Mouse (Mus musculus) hindbrain, embryonic 10.5 days (tissue): ENCODE results near the gene Tpmt. TPM values are rescaled to one million over a fixed set of nuclear protein-coding genes. Genes with fewer than 3 reads are reported as not detected.

Source experiments
- DNase-seq: peaks from one replicate; pipeline ENCODE4 v3.0.0-alpha.2; 2017; ENCODE audit warnings: low spot score
- H3K27ac ChIP-seq: fragments of 300-500 bp; sonication (generic); 2 replicates; pipeline ENCODE4 v1.5.1; 2016; ENCODE audit warnings: mild to moderate bottlenecking, moderate library complexity
- H3K27me3 ChIP-seq: fragments of 300-500 bp; sonication (generic); 2 replicates; pipeline ENCODE4 v1.6.1; 2016; ENCODE audit warnings: mild to moderate bottlenecking; ENCODE audit not compliant: poor library complexity, insufficient read depth, severe bottlenecking
- H3K36me3 ChIP-seq: fragments of 300-500 bp; sonication (generic); 2 replicates; pipeline ENCODE4 v1.6.1; 2016; ENCODE audit warnings: mild to moderate bottlenecking, moderate library complexity
- H3K4me1 ChIP-seq: fragments of 300-500 bp; sonication (generic); replicated peaks from 2 replicates; pipeline ENCODE4 v1.6.1; 2016; ENCODE audit warnings: mild to moderate bottlenecking
- H3K4me3 ChIP-seq: fragments of 300-500 bp; sonication (generic); 2 replicates; pipeline ENCODE4 v1.5.1; 2016; ENCODE audit warnings: mild to moderate bottlenecking, moderate library complexity
- H3K9me3 ChIP-seq: fragments of 300-500 bp; sonication (generic); 2 replicates; pipeline ENCODE4 v1.6.1; 2016; ENCODE audit warnings: mild to moderate bottlenecking, moderate library complexity
- WGBS: fragments of 180-500 bp; shearing (Covaris S2); methylation state at CpG from one replicate; pipeline ENCODE4 v1.1.7; 2016; 5-methylcytosine and 5-hydroxymethylcytosine counted together
- polyA plus RNA-seq: library from polyadenylated mRNA; unstranded; fragments of >200 nt; fragmentation: Nextera tagmentation; extraction: Ambion mirVana; gene quantifications from 2 replicates; pipeline ENCODE4 v1.2.1, GENCODE M21; 2016

Gene Tpmt
- polyA plus RNA-seq, 1 experiment from 2014 or later = 40.9 TPM

DNA sequence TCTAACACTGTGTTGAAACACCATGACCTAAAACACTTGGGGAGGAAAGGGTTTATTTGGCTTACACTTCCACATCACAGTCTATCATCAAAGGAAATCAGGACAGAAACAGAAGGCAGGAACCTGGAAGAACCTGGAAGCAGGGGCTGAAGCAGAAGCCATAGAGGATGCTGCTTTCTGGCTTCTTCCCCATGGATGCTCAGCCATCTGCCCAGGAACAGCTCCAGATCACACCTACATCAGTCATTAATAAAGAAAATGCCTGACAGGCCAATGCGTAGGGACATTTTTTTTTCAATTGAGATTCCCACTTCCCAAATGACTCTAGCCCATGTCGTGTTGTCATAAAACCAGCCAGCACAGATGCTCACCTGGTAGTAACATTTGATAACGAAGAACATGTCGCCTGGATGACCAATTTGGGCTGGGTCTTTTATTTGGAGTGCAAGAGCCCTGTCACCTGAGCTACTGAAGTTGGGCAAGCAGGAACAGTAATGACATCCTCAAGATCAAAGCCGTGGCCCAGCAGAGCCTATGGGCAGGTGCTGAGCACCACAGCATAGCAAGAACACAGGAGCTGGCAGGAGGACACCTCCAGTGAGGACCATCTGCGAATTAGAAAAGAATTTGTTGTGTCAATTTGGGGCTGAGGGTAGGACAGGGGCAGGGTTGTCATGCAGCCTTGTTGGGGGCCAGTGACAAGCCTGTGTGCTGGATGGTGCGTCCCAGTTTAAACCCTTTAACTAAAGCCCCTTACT lies 51.8 kb downstream of the Tpmt start:
- Histone ChIP-seq H3K36me3 (no peaks in the 10 kb centered on the region), H3K27me3 (no peaks in the 10 kb centered on the region), H3K27ac (no peak overlapping the region), H3K4me3 (no peak overlapping the region), H3K4me1 (0 out of 2 replicates have a peak, but pooled peaks cover 4% of the 10 kb centered on the region), H3K9me3 (no peaks in the 10 kb centered on the region)
- WGBS = 76% methylated on average over 7 of the region's 7 CpGs
- DNase-seq = no peak

DNA sequence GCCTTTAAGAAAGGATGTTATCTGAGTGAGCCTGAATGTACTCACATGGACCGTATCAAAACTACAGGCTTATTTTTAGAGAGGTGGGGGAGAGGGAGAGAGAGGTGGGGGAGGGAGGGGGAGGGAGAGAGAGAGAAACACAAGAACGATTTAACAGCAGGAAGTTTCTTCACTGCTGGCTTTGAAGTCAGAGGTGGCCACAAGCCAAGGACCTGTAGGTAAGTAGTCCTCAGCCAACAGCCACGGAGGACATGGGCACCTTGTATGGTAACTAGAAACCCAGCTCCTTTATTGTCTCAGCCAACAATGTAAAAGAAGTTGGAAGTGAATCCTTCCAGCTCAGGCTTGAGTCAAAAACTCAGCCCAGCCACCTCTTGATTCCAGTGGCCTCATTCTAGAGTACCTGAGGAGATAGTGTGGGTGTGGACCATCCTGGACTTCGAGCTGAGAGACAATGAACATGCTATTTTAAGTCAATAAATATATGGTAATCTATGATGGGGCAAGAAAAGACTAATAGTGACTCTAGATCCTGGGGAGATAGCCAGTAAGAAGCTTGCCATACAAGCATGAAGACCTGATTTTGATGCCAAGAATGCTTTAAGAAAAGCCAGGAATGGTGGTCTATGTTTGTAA lies 54.0 kb downstream of the Tpmt start:
- Histone ChIP-seq H3K27me3 (no peaks in the 10 kb centered on the region), H3K9me3 (no peaks in the 10 kb centered on the region), H3K4me1 (0 out of 2 replicates have a peak, but pooled peaks cover 6% of the 10 kb centered on the region), H3K36me3 (no peaks in the 10 kb centered on the region), H3K27ac (no peak overlapping the region), H3K4me3 (no peak overlapping the region)
- DNase-seq = no peak
- 57% methylated on average over 4 of the region's 4 CpGs for WGBS

DNA sequence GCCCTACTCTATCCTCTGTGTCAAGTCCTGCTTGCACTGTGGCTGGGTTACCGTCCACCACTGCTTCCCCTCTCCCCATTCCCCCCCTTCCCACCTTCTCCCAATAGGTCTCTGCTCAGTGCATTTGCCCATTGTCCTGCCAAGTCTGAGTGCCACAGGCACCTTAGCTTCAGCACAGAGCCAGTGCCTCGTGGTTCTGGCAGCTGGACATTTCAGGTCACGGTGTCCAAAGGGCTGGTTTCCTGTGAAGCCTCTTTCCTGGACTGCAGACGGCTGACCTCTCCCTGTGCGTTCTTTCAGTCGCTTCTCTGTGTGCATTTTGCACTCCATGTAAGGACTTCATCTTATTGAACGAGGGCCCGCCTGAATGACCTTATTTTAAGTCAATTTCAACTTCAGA lies 56.6 kb downstream of the Tpmt start:
- no peak for DNase-seq
- H3K36me3 ChIP-seq = no peaks in the 10 kb centered on the region
- H3K9me3 ChIP-seq = no peaks in the 10 kb centered on the region
- H3K27ac ChIP-seq = no peak overlapping the region
- 78% methylated on average over 8 of the region's 8 CpGs for WGBS
- H3K27me3 ChIP-seq = no peaks in the 10 kb centered on the region
- 0 out of 2 replicates have a peak, but pooled peaks cover 6% of the 10 kb centered on the region for H3K4me1 ChIP-seq
- H3K4me3 ChIP-seq = no peak overlapping the region

DNA sequence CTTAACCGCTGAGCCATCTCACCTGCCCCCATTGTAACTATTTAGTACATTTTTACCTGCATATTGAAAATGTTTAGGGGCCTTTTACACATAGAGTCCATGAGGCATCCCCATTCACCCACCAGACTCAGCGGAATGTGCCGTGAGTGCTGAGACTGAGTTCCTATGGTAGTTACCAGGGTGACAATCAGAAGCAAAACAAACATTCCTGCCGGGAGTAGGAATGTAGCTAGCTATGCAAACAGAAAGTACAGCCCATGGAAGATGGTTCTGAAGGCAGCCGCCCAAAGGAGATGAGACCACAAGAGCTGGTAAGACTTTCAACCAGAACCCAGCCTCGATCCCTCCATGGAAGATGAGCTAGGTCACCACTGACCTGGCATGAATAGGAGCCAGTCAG lies 58.3 kb downstream of the Tpmt start:
- 63% methylated on average over 6 of the region's 6 CpGs for WGBS
- H3K4me3 ChIP-seq = no peak overlapping the region
- no peak overlapping the region for H3K27ac ChIP-seq
- no peaks in the 10 kb centered on the region for H3K9me3 ChIP-seq
- no peaks in the 10 kb centered on the region for H3K27me3 ChIP-seq
- no peak for DNase-seq
- no peaks in the 10 kb centered on the region for H3K36me3 ChIP-seq
- 0 out of 2 replicates have a peak, but pooled peaks cover 6% of the 10 kb centered on the region for H3K4me1 ChIP-seq

DNA sequence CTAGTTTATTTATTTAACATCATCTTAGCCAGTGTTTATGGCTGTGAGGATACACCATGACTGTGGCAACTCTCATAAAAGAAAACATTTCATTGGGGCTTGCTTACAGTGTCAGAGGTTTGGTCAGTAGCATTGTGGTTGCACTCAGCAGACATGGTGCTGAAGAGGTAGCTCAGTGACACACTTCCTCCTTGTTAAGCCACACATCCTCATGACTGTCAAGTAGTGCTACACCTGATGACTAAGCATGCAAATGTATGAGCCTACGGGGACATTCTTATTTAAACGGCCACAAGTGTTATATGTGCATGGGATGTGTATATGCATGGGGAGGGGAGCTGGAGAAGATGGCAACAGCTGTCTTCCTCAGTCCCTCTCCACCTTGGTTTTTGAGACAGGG lies 60.7 kb downstream of the Tpmt start:
- H3K9me3 ChIP-seq = no peaks in the 10 kb centered on the region
- 91% methylated on average over 2 of the region's 2 CpGs for WGBS
- no peaks in the 10 kb centered on the region for H3K36me3 ChIP-seq
- no peaks in the 10 kb centered on the region for H3K27me3 ChIP-seq
- DNase-seq = no peak
- H3K4me3 ChIP-seq = no peak overlapping the region
- 0 out of 2 replicates have a peak, but pooled peaks cover 10% of the 10 kb centered on the region for H3K4me1 ChIP-seq
- no peak overlapping the region for H3K27ac ChIP-seq

DNA sequence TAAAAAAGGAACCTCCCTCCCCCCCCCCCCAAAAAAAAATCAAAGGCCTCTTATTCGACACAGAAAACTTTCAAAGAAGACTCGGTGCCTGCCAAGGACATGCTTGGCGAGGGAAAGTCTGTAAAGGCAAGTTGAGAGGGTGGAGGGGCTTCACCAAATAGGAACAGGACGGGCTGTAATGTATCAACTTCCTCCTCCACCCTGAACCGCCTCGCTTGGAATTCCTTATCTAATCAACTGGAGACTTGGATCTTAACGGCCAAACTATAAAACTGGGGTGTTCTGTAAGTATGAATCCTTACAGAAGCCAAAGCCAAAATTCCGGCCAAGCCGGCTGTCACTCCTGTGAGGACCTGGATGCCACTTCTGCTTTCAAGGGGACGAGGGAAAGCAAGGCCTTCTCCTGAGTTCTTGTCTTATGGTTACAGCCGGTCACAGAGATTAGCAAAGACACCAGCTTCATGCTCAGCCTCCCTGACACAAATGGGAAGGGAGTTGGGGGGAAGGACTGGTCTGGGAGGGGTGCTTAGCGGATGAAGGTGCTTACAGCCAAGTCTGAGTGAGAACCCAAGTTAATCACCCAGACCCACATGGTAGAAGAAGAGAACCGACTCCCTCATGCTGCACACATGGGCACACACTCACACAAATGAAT lies 64.6 kb downstream of the Tpmt start:
- Histone ChIP-seq H3K27ac (no peak overlapping the region), H3K36me3 (no peaks in the 10 kb centered on the region), H3K4me3 (no peak overlapping the region), H3K4me1 (peaks cover 21% of the 10 kb centered on the region), H3K27me3 (no peaks in the 10 kb centered on the region), H3K9me3 (no peaks in the 10 kb centered on the region)
- DNase-seq = no peak
- WGBS = 83% methylated on average over 13 of the region's 13 CpGs

DNA sequence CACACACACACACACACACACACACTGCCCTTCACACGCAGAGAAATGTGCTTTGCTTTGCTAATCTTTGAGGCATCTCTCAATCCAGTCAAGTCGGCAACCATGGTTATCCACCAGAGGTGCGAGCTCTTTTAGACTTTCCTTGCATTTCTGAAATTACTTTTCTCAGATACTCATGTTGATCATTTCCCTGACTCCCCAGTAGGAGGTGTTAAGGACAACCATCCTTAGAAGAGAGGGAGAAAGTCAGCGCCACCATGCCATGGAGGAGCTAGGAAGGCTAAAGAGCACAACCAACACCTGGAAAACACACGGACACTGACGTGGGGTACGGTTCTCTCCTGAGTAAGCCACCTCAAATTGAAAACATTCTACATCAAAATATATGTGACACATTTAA lies 68.0 kb downstream of the Tpmt start:
- Histone ChIP-seq H3K9me3 (no peaks in the 10 kb centered on the region), H3K27me3 (no peaks in the 10 kb centered on the region), H3K4me3 (no peak overlapping the region), H3K36me3 (no peaks in the 10 kb centered on the region), H3K27ac (peak overlapping the region; percentile 91), H3K4me1 (peaks cover 34% of the 10 kb centered on the region)
- DNase-seq = no peak
- 90% methylated on average over 7 of the region's 7 CpGs for WGBS

DNA sequence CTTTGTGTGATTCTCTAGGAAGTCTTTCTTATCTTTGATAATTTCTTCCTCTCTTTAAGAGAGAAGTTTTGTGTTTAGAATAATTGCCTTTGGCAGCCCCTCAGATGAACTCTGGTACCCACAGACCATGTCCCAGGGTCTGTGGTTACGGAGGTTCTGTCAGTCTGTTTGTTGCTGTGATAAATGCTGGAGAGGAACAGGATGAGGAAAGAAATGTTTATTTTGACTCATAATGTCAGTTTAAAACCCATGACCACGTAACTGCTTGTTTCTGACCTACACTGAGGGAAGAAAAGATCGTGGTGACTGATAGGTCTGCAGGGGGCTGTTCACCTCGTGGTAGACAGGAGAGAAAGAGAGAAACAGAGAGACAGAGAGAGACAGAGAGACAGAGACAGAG lies 68.6 kb downstream of the Tpmt start:
- 40% methylated on average over 4 of the region's 4 CpGs for WGBS
- Histone ChIP-seq H3K9me3 (no peaks in the 10 kb centered on the region), H3K27ac (peak overlapping the region; percentile 91), H3K27me3 (no peaks in the 10 kb centered on the region), H3K4me1 (peaks cover 34% of the 10 kb centered on the region), H3K4me3 (peak overlapping the region; percentile 47; the same call in 1 of the 2 replicates), H3K36me3 (no peaks in the 10 kb centered on the region)
- no peak for DNase-seq

DNA sequence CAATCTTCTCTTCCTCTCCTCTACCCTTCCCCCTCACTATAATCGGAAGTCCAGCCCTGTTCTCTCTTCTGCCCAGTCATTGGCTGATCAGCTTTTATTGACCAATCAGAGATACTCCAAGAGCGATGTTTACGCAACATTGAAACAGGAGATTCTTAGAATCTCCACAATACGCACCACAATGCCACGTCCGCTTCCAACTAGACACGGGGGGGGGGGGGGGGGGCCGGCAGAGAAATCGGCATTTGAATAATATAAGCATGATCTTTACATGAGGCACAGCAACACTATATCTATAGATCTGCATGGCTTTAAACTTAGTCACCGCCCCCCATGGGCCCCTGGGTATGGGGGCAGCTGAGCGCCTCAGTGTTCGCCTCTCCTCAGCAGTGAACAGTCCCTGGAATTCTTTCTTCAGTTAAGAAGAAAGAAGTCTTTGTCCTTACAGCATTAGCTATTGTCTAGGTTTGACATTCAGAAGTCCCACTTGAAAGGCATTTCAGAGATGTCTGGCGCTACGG lies 69.4 kb downstream of the Tpmt start:
- no peaks in the 10 kb centered on the region for H3K36me3 ChIP-seq
- DNase-seq = peak; percentile 80
- H3K4me3 ChIP-seq = peak overlapping the region; percentile 47
- peaks cover 34% of the 10 kb centered on the region for H3K4me1 ChIP-seq
- peak overlapping the region; percentile 91 for H3K27ac ChIP-seq
- 19% methylated on average over 14 of the region's 14 CpGs for WGBS
- no peaks in the 10 kb centered on the region for H3K9me3 ChIP-seq
- H3K27me3 ChIP-seq = no peaks in the 10 kb centered on the region

Other genes with a start within 250 kb of the Tpmt start
- 13.6 and 15.3 TPM in 2 replicates for gene Kif13a, start 114.9 kb downstream of the Tpmt start, polyA plus RNA-seq
- 3.4 and 5.4 TPM in 2 replicates for gene Nhlrc1, start 29.9 kb downstream of the Tpmt start, polyA plus RNA-seq
- 15.2 and 16.3 TPM in 2 replicates for gene Kdm1b, start 1.2 kb downstream of the Tpmt start, polyA plus RNA-seq
- 222 and 348 TPM in 2 replicates for gene Dek, start 61.5 kb upstream of the Tpmt start, polyA plus RNA-seq
- 0.46 and 0.82 TPM in 2 replicates for gene Rnf144b, start 77.9 kb upstream of the Tpmt start, polyA plus RNA-seq